Mouse (Mus musculus) B cell, adult 2 months (primary cell): Measurements from ENCODE around the gene Rad9a.
"Not testable (repeated sequence)": the region's sequence is repeated elsewhere in the genome, so short reads cannot be mapped to it uniquely, and the experiment has no call there.

Experiments used
- DNase-seq, 2 experiments: peaks; one replicate each; pipeline ENCODE4 v3.0.0; 2022

The Rad9a gene

GRCm38 (mm10) chr19:4201291-4201909 lies at the start of gene Rad9a:
Rad9a (minus strand) TSS chr19:4201662.
- peak; percentile 92 to 94 for DNase-seq

GRCm38 (mm10) chr19:4248683-4249082 lies 47.2 kb upstream of the Rad9a start:
- not testable (repeated sequence) for DNase-seq

GRCm38 (mm10) chr19:4247010-4247409 lies 45.5 kb upstream of the Rad9a start:
- peak in 1 of 2 experiments; percentile 43 for DNase-seq

GRCm38 (mm10) chr19:4244775-4245174 lies 43.3 kb upstream of the Rad9a start:
- DNase-seq = no peak

GRCm38 (mm10) chr19:4242416-4242815 lies 41.0 kb upstream of the Rad9a start:
- peak in 1 of 2 experiments; percentile 22 for DNase-seq

- no peak for DNase-seq
Observed at GRCm38 (mm10) chr19:4240247-4240668, 38.8 kb upstream of the Rad9a start.

GRCm38 (mm10) chr19:4234548-4234947 lies 33.1 kb upstream of the Rad9a start:
- no peak for DNase-seq

- no peak for DNase-seq
Observed at GRCm38 (mm10) chr19:4232651-4233050, 31.2 kb upstream of the Rad9a start.

GRCm38 (mm10) chr19:4232186-4232572 lies 30.7 kb upstream of the Rad9a start:
- no peak for DNase-seq

GRCm38 (mm10) chr19:4231253-4232185 lies 30.1 kb upstream of the Rad9a start, which contains the start of gene Pold4:
Pold4 (plus strand) TSS chr19:4231899.
- peak; percentile 97 to 98 for DNase-seq

- peak; percentile 36 to 43 for DNase-seq
Observed at GRCm38 (mm10) chr19:4230415-4230814, 29.0 kb upstream of the Rad9a start.

- DNase-seq = no peak
Observed at GRCm38 (mm10) chr19:4229451-4230076, 28.1 kb upstream of the Rad9a start.

- DNase-seq = no peak
Observed at GRCm38 (mm10) chr19:4228891-4229290, 27.4 kb upstream of the Rad9a start.

GRCm38 (mm10) chr19:4227894-4228678 lies 26.6 kb upstream of the Rad9a start:
- peak; percentile 78 to 79 for DNase-seq

GRCm38 (mm10) chr19:4227446-4227845 lies 26.0 kb upstream of the Rad9a start:
- DNase-seq = peak in 1 of 2 experiments; percentile 31

GRCm38 (mm10) chr19:4226779-4227178 lies 25.3 kb upstream of the Rad9a start:
- DNase-seq = peak; percentile 55 to 63

- DNase-seq = peak; percentile 37 to 42
Observed at GRCm38 (mm10) chr19:4222165-4222564, 20.7 kb upstream of the Rad9a start.

- peak in 1 of 2 experiments; percentile 46 for DNase-seq
Observed at GRCm38 (mm10) chr19:4220957-4221743, 19.7 kb upstream of the Rad9a start.

- peak in 1 of 2 experiments; percentile 35 for DNase-seq
Observed at GRCm38 (mm10) chr19:4220416-4220815, 19.0 kb upstream of the Rad9a start.

GRCm38 (mm10) chr19:4219943-4220342 lies 18.5 kb upstream of the Rad9a start:
- DNase-seq = no peak

GRCm38 (mm10) chr19:4218784-4219183 lies 17.3 kb upstream of the Rad9a start:
- DNase-seq = peak in 1 of 2 experiments; percentile 53

GRCm38 (mm10) chr19:4218293-4218692 lies 16.8 kb upstream of the Rad9a start:
- no peak for DNase-seq
